Mouse (Mus musculus) embryonic stem cell, embryonic (primary cell): ENCODE results near the gene Itpr2.

ENCODE experiments used
- CTCF ChIA-PET, 4 experiments: fragments of 300-600 bp in 2 of 4; fragments of 350-600 bp in 2 of 4; sonication (Branson Sonifier 250); formaldehyde crosslinking; loops; one replicate each; lab custom pipeline; 2022; ENCODE audit warnings: inconsistent platforms in 2 of 4; lab: Charles Lee
- POLR2A ChIA-PET, 4 experiments: fragments of 300-600 bp in 2 of 4; fragments of 350-600 bp in 2 of 4; sonication (Branson Sonifier 250); formaldehyde crosslinking; loops; one replicate each; lab custom pipeline; 2022; ENCODE audit warnings: antibody characterized with exemption in 4 of 4, inconsistent platforms in 1 of 4; lab: Charles Lee

Itpr2 gene

GRCm38 (mm10) chr6:146409692-146410426, 92.2 kb downstream of the Itpr2 start:
- ChIA-PET POLR2A (interaction anchor here (0.6 to 1.6 kb wide), 6 partner anchors 17 to 562 kb away, joined by 3 to 4 read pairs (median 3); partner anchors contain the start of genes Ints13 (in 1 of the 4), Med21 (in 1 of the 4) and Tm7sf3 (in 1 of the 4)), CTCF (interaction anchor here (0.5 to 1.6 kb wide), 6 partner anchors 11 to 1022 kb away, joined by 3 to 9 read pairs (median 4); no protein-coding TSS in a partner anchor)

GRCm38 (mm10) chr6:146405380-146405779, 96.6 kb downstream of the Itpr2 start:
- CTCF ChIA-PET: interaction anchor here in 3 of 4 experiments (0.6 to 1.8 kb wide), 5 partner anchors 9 to 148 kb away, joined by 5 to 11 read pairs (median 7); no protein-coding TSS in a partner anchor
- POLR2A ChIA-PET: interaction anchor here in 1 of 4 experiments (1.2 kb wide), 1 partner anchor 9 kb away, joined by 4 read pairs; no protein-coding TSS in a partner anchor

- CTCF ChIA-PET: interaction anchor here in 3 of 4 experiments (0.6 to 1.8 kb wide), 4 partner anchors 10 to 372 kb away, joined by 3 to 9 read pairs (median 4); no protein-coding TSS in a partner anchor
- POLR2A ChIA-PET: interaction anchor here in 1 of 4 experiments (1.2 kb wide), 1 partner anchor 10 kb away, joined by 4 read pairs; no protein-coding TSS in a partner anchor
Measured at GRCm38 (mm10) chr6:146404876-146405275, 97.1 kb downstream of the Itpr2 start.

- POLR2A ChIA-PET: no interaction called here
- CTCF ChIA-PET: no interaction called here
Measured at GRCm38 (mm10) chr6:146404156-146404555, 97.9 kb downstream of the Itpr2 start.

GRCm38 (mm10) chr6:146402905-146403642, 98.9 kb downstream of the Itpr2 start:
- ChIA-PET POLR2A (interaction anchor here in 1 of 4 experiments (0.7 kb wide), 1 partner anchor 656 kb away, joined by 3 read pairs; no protein-coding TSS in a partner anchor), CTCF (interaction anchor here in 3 of 4 experiments (0.5 to 0.6 kb wide), 3 partner anchors 10 to 379 kb away, joined by 3 to 9 read pairs (median 3); no protein-coding TSS in a partner anchor)

DNA sequence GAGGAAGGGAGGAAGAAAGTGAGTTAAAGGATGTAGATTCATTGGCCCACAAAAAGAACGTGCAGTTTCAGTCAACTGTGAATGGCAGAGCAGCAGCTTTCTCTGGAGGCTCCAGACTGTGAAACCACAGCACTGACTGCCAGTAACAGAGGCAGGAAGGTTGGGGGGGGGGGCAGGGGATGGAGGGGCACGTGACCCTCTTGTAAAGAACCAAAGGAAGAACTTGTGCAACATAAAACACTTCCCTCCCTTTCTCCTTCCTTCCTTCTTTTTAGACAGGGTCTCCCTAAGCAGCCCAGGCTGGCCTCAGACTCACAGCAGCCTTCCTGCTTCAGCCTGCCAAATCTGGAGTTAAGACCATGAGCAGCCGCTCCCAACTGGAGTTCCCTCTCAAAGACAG, 104.2 kb downstream of the Itpr2 start:
- ChIA-PET CTCF (interaction anchor here in 2 of 4 experiments (0.5 to 0.7 kb wide), 3 partner anchors 13 to 1552 kb away, joined by 3 to 9 read pairs (median 4); no protein-coding TSS in a partner anchor), POLR2A (no interaction called here)

DNA sequence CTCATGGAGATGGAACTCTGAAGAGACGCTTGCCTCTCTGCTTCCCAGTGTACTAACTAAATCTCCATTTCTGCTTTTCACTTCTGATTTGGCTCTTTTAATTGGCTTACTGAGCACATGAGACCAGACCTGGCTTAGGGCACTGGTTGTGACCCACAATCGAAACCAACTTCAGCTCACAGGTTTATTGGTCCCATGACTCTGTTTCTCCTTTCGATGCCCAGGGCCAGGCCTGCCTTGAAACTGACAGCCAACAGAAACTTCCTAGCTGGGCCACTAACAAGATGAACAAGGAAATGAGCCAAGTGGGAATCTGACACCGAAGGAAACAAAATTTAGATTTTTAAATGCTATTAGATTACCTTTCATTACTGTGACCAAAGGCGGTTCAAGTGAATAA, 105.8 kb downstream of the Itpr2 start:
- CTCF ChIA-PET: no interaction called here
- POLR2A ChIA-PET: no interaction called here

DNA sequence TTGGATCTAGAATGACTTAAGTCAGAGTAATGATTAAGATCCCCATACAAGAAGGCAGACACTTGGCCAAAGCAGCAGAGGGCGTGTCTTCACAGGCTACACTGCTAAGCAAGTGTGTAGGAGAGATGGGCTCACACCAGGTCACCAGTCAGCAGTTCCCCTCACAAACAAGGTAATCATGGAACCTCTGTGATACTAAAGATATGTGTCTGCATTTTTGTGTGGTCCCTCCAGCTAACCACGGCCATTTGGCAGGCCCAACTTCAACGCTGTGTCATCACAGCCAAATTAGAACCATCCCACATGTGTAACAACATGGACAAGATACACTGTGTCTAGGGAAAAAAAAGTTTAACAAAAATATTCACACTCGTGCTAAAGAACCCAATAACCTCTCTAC, 106.4 kb downstream of the Itpr2 start:
- POLR2A ChIA-PET: no interaction called here
- CTCF ChIA-PET: interaction anchor here in 2 of 4 experiments (1.9 to 2.4 kb wide), 2 partner anchors 10 kb away, joined by 5 to 9 read pairs; no protein-coding TSS in a partner anchor

DNA sequence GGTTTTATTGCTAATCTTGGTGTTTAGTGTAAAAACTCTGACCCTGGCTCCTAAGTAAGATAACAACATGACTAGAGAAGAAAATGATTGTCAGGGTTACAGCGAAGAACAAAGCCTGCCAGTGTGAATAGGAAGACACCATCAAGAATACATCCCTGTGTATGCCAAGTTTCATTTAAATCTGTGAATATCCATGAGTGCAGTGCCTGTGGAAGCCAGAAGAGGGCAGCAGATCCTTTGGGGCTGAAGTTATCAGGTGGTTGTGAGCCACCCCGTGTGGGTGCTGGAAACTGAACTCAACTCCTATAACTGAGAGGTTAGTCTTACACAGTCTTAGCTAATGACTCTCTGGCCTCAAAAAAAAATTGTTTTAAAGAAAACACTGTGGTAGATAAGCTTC, 109.8 kb downstream of the Itpr2 start:
- CTCF ChIA-PET: interaction anchor here in 1 of 4 experiments (0.6 to 0.7 kb wide), 2 partner anchors 944 to 1050 kb away, joined by 4 to 5 read pairs; no protein-coding TSS in a partner anchor
- POLR2A ChIA-PET: interaction anchor here in 1 of 4 experiments (1.3 kb wide), 1 partner anchor 18 kb away, joined by 3 read pairs; no protein-coding TSS in a partner anchor

GRCm38 (mm10) chr6:146390159-146390558, 111.9 kb downstream of the Itpr2 start:
- CTCF ChIA-PET: interaction anchor here in 1 of 4 experiments (0.6 kb wide), 1 partner anchor 1136 kb away, joined by 5 read pairs; no protein-coding TSS in a partner anchor
- POLR2A ChIA-PET: no interaction called here

DNA sequence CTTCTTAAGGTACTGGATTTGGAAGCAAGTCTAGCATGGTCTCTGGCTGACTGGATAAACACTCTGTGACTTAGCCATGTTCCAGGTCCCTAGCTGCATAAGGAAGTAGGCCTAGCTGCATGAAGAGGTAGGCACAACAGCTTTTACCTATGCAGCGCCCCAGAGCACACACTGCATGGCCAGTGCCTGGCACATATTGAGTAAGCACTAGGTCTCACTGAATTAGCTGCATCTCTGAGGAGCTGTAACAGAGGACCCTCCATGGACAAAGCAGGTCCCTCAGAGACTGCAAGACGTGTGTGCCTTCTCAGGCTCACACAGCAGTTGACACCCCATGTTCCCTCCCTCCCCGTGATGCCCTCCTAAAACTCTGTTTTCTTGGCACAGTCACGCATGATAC, 114.0 kb downstream of the Itpr2 start:
- ChIA-PET POLR2A (interaction anchor here in 1 of 4 experiments (0.9 to 1.0 kb wide), 2 partner anchors 11 to 70 kb away, joined by 3 read pairs; no protein-coding TSS in a partner anchor), CTCF (interaction anchor here in 1 of 4 experiments (0.9 to 1.3 kb wide), 3 partner anchors 42 to 558 kb away, joined by 3 to 4 read pairs (median 3); no protein-coding TSS in a partner anchor)

DNA sequence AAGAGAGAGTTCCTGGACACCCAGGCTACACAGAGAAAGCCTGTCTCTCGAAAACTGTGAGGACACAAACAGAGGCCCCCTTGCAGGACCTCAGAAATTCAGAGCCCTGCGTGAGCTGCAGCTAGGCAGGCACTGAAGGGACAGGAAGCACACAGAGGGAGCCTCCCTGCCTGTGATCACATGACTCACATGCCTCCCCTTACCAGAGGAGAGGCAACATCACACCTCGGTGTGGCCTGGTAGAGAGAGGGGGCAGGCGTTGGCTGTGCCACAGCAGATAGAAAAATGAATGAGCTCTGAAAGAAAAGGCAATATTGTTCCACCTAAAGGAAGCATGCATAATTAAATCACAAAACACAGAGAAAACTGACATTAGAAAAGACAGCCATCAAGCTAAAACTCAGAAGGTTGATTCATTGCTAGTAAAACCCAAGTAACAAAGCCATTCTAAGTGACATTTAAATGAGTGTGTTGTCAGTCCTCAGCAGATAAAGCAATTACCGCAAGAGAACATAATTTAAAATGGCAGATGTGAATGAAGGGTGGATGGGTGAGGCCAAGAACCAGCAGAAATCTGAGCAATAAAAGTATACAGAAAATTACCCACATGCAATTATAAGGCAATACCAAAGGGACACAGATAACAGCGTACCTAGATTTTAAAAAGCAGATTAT, 114.8 kb downstream of the Itpr2 start:
- CTCF ChIA-PET: interaction anchor here in 1 of 4 experiments (0.9 to 1.3 kb wide), 2 partner anchors 47 to 557 kb away, joined by 3 to 4 read pairs; no protein-coding TSS in a partner anchor
- POLR2A ChIA-PET: no interaction called here

DNA sequence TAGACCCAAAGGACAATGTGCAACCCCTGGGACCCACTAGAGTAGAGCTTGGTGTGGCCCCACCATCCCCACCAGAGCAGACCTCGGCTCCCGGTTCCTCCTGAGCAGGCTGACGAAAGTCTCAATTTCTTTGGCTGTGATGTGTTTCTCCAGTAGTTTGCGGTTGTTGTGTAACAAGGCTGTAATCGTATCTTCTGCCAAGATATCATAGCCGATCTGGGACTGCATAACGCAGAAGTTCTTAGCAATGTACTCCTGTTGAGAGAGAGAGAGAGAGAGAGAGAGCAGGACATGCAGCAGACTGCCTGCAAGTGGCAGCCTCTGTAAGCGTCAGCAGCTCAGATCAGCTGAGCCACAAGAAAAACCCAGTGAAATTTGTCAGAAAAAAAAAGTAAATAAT, 122.8 kb downstream of the Itpr2 start:
- ChIA-PET POLR2A (no interaction called here), CTCF (no interaction called here)

DNA sequence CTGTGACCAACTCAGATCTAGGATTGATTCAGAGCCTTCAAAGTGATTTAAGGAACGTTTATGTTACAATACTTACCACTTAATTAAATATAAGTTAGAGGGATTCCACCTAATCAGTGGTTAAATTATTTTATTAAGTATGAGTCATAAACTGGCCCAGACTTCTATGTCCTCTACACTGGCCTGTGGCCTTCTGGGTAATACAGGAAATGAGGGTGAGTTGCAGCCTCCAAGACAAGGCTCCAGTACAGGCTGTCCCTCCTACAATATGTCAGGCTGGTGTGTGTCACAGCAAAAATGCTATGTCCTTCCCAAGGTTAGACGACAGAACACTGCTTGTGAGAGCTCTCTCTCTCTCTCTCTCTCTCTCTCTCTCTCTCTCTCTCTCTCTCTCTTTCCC, 130.5 kb downstream of the Itpr2 start:
- ChIA-PET CTCF (no interaction called here), POLR2A (no interaction called here)

GRCm38 (mm10) chr6:146366180-146366579, 135.8 kb downstream of the Itpr2 start:
- CTCF ChIA-PET: no interaction called here

GRCm38 (mm10) chr6:146357911-146358310, 144.1 kb downstream of the Itpr2 start:
- CTCF ChIA-PET: no interaction called here
- POLR2A ChIA-PET: no interaction called here

More at GRCm38 (mm10) chr6:146366180-146366579, 135.8 kb downstream of the Itpr2 start:
- POLR2A ChIA-PET: no interaction called here

DNA sequence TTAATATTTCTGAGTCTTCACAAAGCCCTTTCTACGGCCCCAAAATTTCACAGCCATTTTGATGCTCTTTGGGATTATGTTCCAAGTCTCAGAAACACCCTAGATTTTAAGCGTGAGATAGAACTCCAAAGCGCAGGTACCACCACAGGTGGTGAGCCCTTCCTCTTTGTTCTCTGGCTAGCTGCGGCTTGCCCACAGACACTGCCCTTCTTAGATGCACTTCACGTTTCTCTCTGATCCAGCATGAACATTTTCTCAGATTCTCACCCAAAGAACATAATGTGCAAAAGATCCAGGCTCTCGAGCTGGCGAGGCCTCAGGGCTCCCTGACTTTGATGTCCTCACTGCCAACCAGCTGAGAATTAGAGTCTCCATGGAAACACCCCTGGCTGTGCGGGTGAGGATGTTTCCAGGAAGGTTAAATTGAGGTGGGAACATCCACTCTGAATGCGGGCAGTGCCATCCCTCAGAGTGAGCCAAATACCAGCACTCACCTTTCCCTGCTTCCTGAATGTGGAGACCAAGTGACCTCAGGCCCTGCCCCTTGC, 149.7 kb downstream of the Itpr2 start:
- CTCF ChIA-PET: no interaction called here
- POLR2A ChIA-PET: no interaction called here

- POLR2A ChIA-PET: no interaction called here
- CTCF ChIA-PET: no interaction called here
Measured at GRCm38 (mm10) chr6:146351816-146352215, 150.2 kb downstream of the Itpr2 start.
